Mouse (Mus musculus) CH12.LX (cell line): ENCODE measurements around the gene Col27a1. TPM values are rescaled to one million over a fixed set of nuclear protein-coding genes. Genes with fewer than 3 reads are reported as not detected.

Experiments used
- DNase-seq: peaks from one replicate; pipeline ENCODE4 v3.0.0-alpha.2; 2013; ENCODE audit errors: extremely low read depth
- H3K27ac ChIP-seq: 2 replicates; pipeline ENCODE4 v1.5.1; 2012; ENCODE audit warnings: low read depth, mild to moderate bottlenecking, control low read depth, moderate library complexity; ENCODE audit not compliant: insufficient read depth
- H3K27me3 ChIP-seq: replicated peaks from 2 replicates; pipeline ENCODE3; 2012; ENCODE audit warnings: inconsistent platforms
- H3K36me3 ChIP-seq, 2 experiments: replicated peaks in 1 of 2; 2 replicates each; pipeline versions ENCODE3 to v1.6.1; 2012; ENCODE audit warnings: inconsistent platforms in 1 of 2, low read length in 1 of 2, mild to moderate bottlenecking in 1 of 2, mixed read lengths in 1 of 2, moderate library complexity in 1 of 2; ENCODE audit not compliant: control insufficient read depth in 1 of 2, insufficient read depth in 1 of 2
- H3K4me1 ChIP-seq, 2 experiments: 2 replicates each; pipeline ENCODE4 v1.6.1; 2012; ENCODE audit warnings: inconsistent platforms in 1 of 2, moderate library complexity in 1 of 2; ENCODE audit not compliant: insufficient read depth in 2 of 2, control insufficient read depth in 1 of 2
- H3K4me2 ChIP-seq: 2 replicates; pipeline ENCODE4 v1.6.1; 2012; ENCODE audit warnings: low read depth, mild to moderate bottlenecking, control low read depth; ENCODE audit not compliant: poor library complexity, insufficient read depth, severe bottlenecking
- H3K4me3 ChIP-seq, 3 experiments: fragments of 150-350 bp in 1 of 3; sonication (generic) in 1 of 3; replicated peaks in 1 of 3; 2 replicates each; pipeline versions ENCODE3 to v1.5.1; 2011 to 2012; ENCODE audit warnings: low read depth in 2 of 3, low read length in 2 of 3, mild to moderate bottlenecking in 2 of 3, moderate library complexity in 2 of 3, control low read depth in 1 of 3, improper control_type of control experiment in 1 of 3, inconsistent platforms in 1 of 3, mixed read lengths in 1 of 3; ENCODE audit not compliant: poor library complexity in 1 of 3
- H3K79me2 ChIP-seq: replicated peaks from 2 replicates; pipeline ENCODE4 v1.6.1; 2012; ENCODE audit warnings: mild to moderate bottlenecking, moderate library complexity; ENCODE audit not compliant: control insufficient read depth, poor library complexity, insufficient read depth, severe bottlenecking; ENCODE audit errors: extremely low read depth
- H3K9ac ChIP-seq: 2 replicates; pipeline ENCODE4 v1.6.1; 2012; ENCODE audit warnings: low read depth, mild to moderate bottlenecking, control low read depth, moderate library complexity; ENCODE audit not compliant: insufficient read depth
- H3K9me3 ChIP-seq: replicated peaks from 2 replicates; pipeline ENCODE3; 2012; ENCODE audit warnings: low read length, inconsistent platforms, mixed read lengths
- CHD1 ChIP-seq: IDR thresholded peaks from 2 replicates; pipeline ENCODE4 v1.6.1; 2012; ENCODE audit warnings: low read depth, low read length, improper control_type of control experiment, inconsistent platforms
- CTCF ChIP-seq, 2 experiments: IDR thresholded peaks in 1 of 2; conservative IDR thresholded peaks in 1 of 2; 2 replicates each; pipeline ENCODE4 v1.5.1; 2011 to 2012; ENCODE audit warnings: low read depth in 2 of 2, low read length in 2 of 2, improper control_type of control experiment in 1 of 2, inconsistent platforms in 1 of 2, mild to moderate bottlenecking in 1 of 2, moderate library complexity in 1 of 2
- ELF1 ChIP-seq: IDR thresholded peaks from 2 replicates; pipeline ENCODE4 v1.6.1; 2014; ENCODE audit warnings: low read depth, mild to moderate bottlenecking, inconsistent platforms, low read length, improper control_type of control experiment
- HCFC1 ChIP-seq: IDR thresholded peaks from 2 replicates; pipeline ENCODE4 v1.6.1; 2012; ENCODE audit warnings: low read depth, mild to moderate bottlenecking, inconsistent platforms, low read length, improper control_type of control experiment
- IRF4 ChIP-seq: IDR thresholded peaks from 2 replicates; pipeline ENCODE4 v1.6.1; 2014; ENCODE audit warnings: low read depth, mild to moderate bottlenecking, inconsistent platforms, low read length, improper control_type of control experiment
- JUN ChIP-seq: IDR thresholded peaks from 2 replicates; pipeline ENCODE4 v1.6.1; 2011; ENCODE audit warnings: low read depth, mild to moderate bottlenecking, low read length, improper control_type of control experiment, moderate library complexity; ENCODE audit not compliant: insufficient read depth
- KAT2A ChIP-seq: IDR thresholded peaks from 2 replicates; pipeline ENCODE4 v1.6.1; 2012; ENCODE audit warnings: low read length, improper control_type of control experiment, inconsistent platforms; ENCODE audit not compliant: insufficient replicate concordance
- MAFK ChIP-seq: IDR thresholded peaks from 2 replicates; pipeline ENCODE4 v1.6.1; 2011; ENCODE audit warnings: low read length, improper control_type of control experiment; ENCODE audit not compliant: insufficient replicate concordance
- MAX ChIP-seq: IDR thresholded peaks from 2 replicates; pipeline ENCODE4 v1.6.1; 2011; ENCODE audit warnings: low read length, improper control_type of control experiment
- MAZ ChIP-seq: IDR thresholded peaks from 2 replicates; pipeline ENCODE4 v1.6.1; 2012; ENCODE audit warnings: low read depth, mild to moderate bottlenecking, inconsistent platforms, low read length, improper control_type of control experiment, moderate library complexity
- MEF2A ChIP-seq: IDR thresholded peaks from 2 replicates; pipeline ENCODE4 v1.6.1; 2014; ENCODE audit warnings: low read depth, mild to moderate bottlenecking, inconsistent platforms, low read length, improper control_type of control experiment, borderline replicate concordance
- MXI1 ChIP-seq: IDR thresholded peaks from 2 replicates; pipeline ENCODE4 v1.6.1; 2011; ENCODE audit warnings: mild to moderate bottlenecking, low read depth, low read length, improper control_type of control experiment
- NELFE ChIP-seq: IDR thresholded peaks from 2 replicates; pipeline ENCODE4 v1.6.1; 2011; ENCODE audit warnings: low read depth, low read length, improper control_type of control experiment
- PAX5 ChIP-seq: IDR thresholded peaks from 2 replicates; pipeline ENCODE4 v1.6.1; 2012; ENCODE audit warnings: low read length, inconsistent platforms, mixed read lengths
- RAD21 ChIP-seq: IDR thresholded peaks from 2 replicates; pipeline ENCODE4 v1.6.1; 2011; ENCODE audit warnings: low read depth, mild to moderate bottlenecking, low read length, improper control_type of control experiment, moderate library complexity
- RCOR1 ChIP-seq: conservative IDR thresholded peaks from 2 replicates; pipeline ENCODE4 v1.6.1; 2012; ENCODE audit warnings: low read depth, mild to moderate bottlenecking, inconsistent platforms, low read length, improper control_type of control experiment
- SMC3 ChIP-seq: IDR thresholded peaks from 2 replicates; pipeline ENCODE4 v1.6.1; 2011; ENCODE audit warnings: low read depth, low read length, improper control_type of control experiment
- TCF12 ChIP-seq: IDR thresholded peaks from 2 replicates; pipeline ENCODE4 v1.6.1; 2014; ENCODE audit warnings: low read depth, mild to moderate bottlenecking, inconsistent platforms, low read length, improper control_type of control experiment
- USF1 ChIP-seq: IDR thresholded peaks from 2 replicates; pipeline ENCODE4 v1.6.1; 2014; ENCODE audit warnings: low read depth, mild to moderate bottlenecking, inconsistent platforms, low read length, improper control_type of control experiment
- ZC3H11A ChIP-seq: IDR thresholded peaks from 2 replicates; pipeline ENCODE4 v1.6.1; 2012; ENCODE audit warnings: low read depth, mild to moderate bottlenecking, inconsistent platforms, low read length, improper control_type of control experiment
- ZMIZ1 ChIP-seq: IDR thresholded peaks from 2 replicates; pipeline ENCODE4 v1.6.1; 2012; ENCODE audit warnings: low read depth, mild to moderate bottlenecking, inconsistent platforms, low read length, improper control_type of control experiment
- ZNF384 ChIP-seq: IDR thresholded peaks from 2 replicates; pipeline ENCODE4 v1.6.1; 2012; ENCODE audit warnings: low read depth, low read length, improper control_type of control experiment, inconsistent platforms
- dilution Hi-C: fragments of 300-500 bp; cut with MboI; formaldehyde crosslinking; loops from 2 replicates; pipeline ENCODE4 v1.14.3; 2020; ENCODE audit warnings: low sequenced_read_pairs; ENCODE audit not compliant: extremely low pct_unique_long_range_greater_than_20kb, extremely low pct_ligation_motif_present
- in situ Hi-C: fragments of 300-500 bp; cut with MboI; formaldehyde crosslinking; loops from 3 replicates; pipeline ENCODE4 v1.14.3; 2019; ENCODE audit warnings: low sequenced_read_pairs, low pct_ligation_motif_present, low pct_unique_long_range_greater_than_20kb, mixed read lengths
- polyA plus RNA-seq: library from polyadenylated mRNA; unstranded; fragments of >175 nt; gene quantifications from 2 replicates; pipeline ENCODE4 v1.2.1, GENCODE M21; 2012; ENCODE audit warnings: low read depth; ENCODE audit not compliant: insufficient read length
- total RNA-seq, 2 experiments: library from RNA; depleted of rRNA; stranded (reverse); fragments of 300-350 nt in 1 of 2; fragments of >200 nt in 1 of 2; gene quantifications; 2 replicates each; pipeline ENCODE4 v1.2.3; 2012 to 2014

Gene Col27a1
- total and polyA plus RNA-seq, 3 experiments: 0.04 to 0.05 TPM; not detected in 1

DNA sequence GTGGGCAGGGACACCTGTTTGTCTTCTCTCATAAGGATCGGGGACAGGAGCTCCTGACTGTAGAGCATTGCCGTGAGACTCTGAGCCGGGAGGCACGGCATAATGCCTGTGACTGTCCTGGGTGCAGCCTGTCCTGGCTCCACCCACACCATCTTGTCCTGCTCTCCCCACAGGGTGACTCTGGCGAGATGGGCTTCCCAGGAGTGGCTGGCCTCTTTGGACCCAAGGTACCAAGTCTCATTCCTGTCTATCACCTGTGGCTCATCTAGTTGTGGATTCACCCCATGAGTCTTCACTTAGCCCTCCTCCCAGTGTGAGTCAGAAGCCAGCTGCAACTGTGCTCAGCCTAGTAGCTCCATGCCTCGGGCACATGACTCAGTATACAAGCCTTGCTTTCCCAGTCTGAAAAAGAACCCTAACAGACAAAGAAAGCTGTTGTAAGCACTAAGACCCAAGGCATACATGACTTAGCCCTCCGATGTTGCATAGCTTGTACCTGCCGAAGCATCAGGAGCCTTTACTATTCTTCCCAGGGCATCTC lies 109.5 kb downstream of the Col27a1 start:
- Histone ChIP-seq H3K27me3 (peaks cover 76% of the 10 kb centered on the region), H3K4me3 (no peak overlapping the region), H3K4me1 (peaks cover 3 to 11% of the 10 kb centered on the region in 2 experiments; a peak in 3 of 4 replicates), H3K79me2 (no peaks in the 10 kb centered on the region), H3K4me2 (no peak overlapping the region), H3K9ac (no peak overlapping the region), H3K9me3 (peaks cover 7% of the 10 kb centered on the region), H3K27ac (no peak overlapping the region), H3K36me3 (no peaks in the 10 kb centered on the region)
- dilution Hi-C loops: no loop called here
- TF ChIP-seq USF1 (no peak), RCOR1 (no peak), PAX5 (no peak), JUN (no peak), HCFC1 (no peak), ZNF384 (no peak), MXI1 (no peak), ZMIZ1 (no peak)
- DNase-seq: no peak
- in situ Hi-C loops: no loop called here

DNA sequence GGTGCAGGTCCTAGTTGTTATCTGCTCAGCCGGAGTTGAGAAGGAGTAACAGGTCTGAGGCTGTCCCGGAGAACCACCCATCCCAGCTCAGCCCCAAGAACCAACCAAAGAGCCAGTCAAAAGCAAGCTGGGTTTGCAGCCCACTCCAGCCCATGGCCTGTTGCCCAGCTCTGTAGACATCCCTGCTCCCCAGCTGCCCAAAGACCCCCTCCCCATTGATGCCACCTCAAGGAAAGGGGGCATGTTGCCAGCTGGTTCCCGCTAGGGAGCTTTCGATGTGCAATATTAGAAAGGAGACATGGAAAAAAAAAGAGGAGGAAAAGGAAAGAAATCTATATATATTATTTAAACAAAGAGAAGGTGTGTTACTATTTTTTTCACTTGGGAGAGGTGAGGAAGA lies 119.6 kb downstream of the Col27a1 start:
- Histone ChIP-seq H3K4me3 (no peak overlapping the region), H3K4me1 (no peaks in the 10 kb centered on the region), H3K79me2 (no peaks in the 10 kb centered on the region), H3K27me3 (peaks cover 54% of the 10 kb centered on the region), H3K27ac (no peak overlapping the region), H3K36me3 (no peaks in the 10 kb centered on the region), H3K4me2 (no peak overlapping the region), H3K9ac (no peak overlapping the region), H3K9me3 (no peaks in the 10 kb centered on the region)
- in situ Hi-C loops: no loop called here
- dilution Hi-C loops: no loop called here
- DNase-seq: no peak
- TF ChIP-seq IRF4: no peak
- TF ChIP-seq KAT2A: no peak
- TF ChIP-seq ELF1: no peak
- no peak for TF ChIP-seq TCF12
- no peak for TF ChIP-seq CTCF (conservative IDR thresholded peaks at IDR 0.05 in 1 of 2, IDR thresholded peaks at IDR 0.05 in 1 of 2; ENCODE audit: low read depth in 2 of 2, low read length in 2 of 2)

DNA sequence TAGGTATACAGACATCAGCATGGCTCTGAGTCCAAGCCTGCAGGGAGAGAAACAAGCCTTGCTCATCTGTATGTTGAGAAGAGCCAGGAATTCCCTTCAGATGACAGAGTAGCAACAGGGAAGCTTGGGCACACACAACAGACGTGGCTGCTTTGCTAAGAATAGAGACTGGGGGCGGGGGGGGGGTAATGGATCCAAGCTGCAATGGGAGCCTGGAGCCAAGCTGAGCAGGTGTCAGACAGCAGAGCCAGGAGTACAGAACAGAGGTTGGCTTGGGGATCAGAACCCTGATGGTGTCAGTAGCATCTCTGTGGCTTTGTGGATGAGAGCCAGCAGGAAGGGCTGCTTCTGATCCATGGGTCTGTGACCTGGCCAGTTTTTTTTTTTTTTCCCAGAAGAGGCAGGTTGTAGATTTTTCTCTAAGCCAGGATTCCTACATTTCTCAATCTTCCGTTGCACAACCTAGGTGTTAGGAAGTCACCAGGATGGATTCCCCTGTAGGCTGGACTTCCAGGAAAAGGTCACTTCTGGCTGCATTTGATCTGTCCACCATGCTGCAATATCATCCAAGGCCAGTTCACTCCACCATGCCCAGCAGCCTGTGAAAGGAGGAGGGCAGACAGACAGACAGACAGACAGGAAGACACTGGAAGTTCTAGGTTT lies 124.7 kb downstream of the Col27a1 start:
- TF ChIP-seq ZC3H11A (no peak), TCF12 (no peak), MAX (no peak), CHD1 (no peak), RCOR1 (no peak), MAZ (no peak), IRF4 (no peak), ZMIZ1 (no peak), MAFK (no peak), JUN (no peak), NELFE (no peak), RAD21 (no peak), SMC3 (no peak), MXI1 (no peak), MEF2A (no peak)
- dilution Hi-C loops: no loop called here

More for the DNA sequence above, 124.7 kb downstream of the Col27a1 start:
- Histone ChIP-seq H3K27ac (no peak overlapping the region), H3K9me3 (no peaks in the 10 kb centered on the region), H3K27me3 (peaks cover 16% of the 10 kb centered on the region), H3K4me1 (peaks cover 9 to 21% of the 10 kb centered on the region in 2 experiments), H3K36me3 (no peaks in the 10 kb centered on the region), H3K4me2 (no peak overlapping the region), H3K79me2 (no peaks in the 10 kb centered on the region), H3K4me3 (no peak overlapping the region), H3K9ac (no peak overlapping the region)
- in situ Hi-C loops: no loop called here
- no peak for DNase-seq
